Mouse (Mus musculus): ENCODE results near the gene Cog5. TPM values are rescaled to one million over a fixed set of nuclear protein-coding genes. Genes with fewer than 3 reads are reported as not detected.

Gene Cog5
- polyA plus RNA-seq, 1 experiment from 2014 or later, result 38.1 TPM

DNA sequence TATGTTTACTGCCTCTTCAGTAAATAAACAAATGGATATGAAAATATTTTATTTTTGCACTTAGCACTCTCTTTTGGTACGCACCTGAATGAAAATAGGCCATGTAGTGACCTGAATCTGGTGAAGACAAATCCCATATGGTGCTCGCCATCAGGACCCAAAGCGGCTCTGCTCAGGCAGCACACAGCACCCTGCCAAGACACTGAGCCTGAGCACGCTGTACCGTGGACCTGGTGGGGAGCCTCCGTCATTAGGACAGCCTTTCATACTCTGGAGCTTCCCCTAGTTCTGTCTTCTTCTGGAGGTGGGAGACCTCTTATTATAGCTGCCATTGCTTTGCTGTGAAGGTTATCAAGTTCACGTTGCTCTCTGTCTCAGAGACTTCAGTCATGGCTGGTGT is 238.1 kb downstream of the Cog5 start:
- no peak overlapping the region for H3K4me3 ChIP-seq (ENCODE audit: low read depth, low read length)
- no peaks in the 10 kb centered on the region for H3K27me3 ChIP-seq (ENCODE audit: control insufficient read depth, insufficient read depth, low read length)
- 89% methylated on average over 7 of the region's 7 CpGs for WGBS
- H3K36me3 ChIP-seq (ENCODE audit: control insufficient read depth, insufficient read depth, low read length), result no peaks in the 10 kb centered on the region
- peaks cover 6% of the 10 kb centered on the region; the same call in 1 of the 2 replicates for H3K4me1 ChIP-seq (ENCODE audit: control insufficient read depth, insufficient read depth, low read length)
- DNase-seq (ENCODE audit: low spot score) (no peak), ATAC-seq (ENCODE audit: insufficient number of reproducible peaks, low FRiP score, low TSS enrichment, low read depth) (no peak)
- H3K4me2 ChIP-seq (ENCODE audit: low read depth, severe bottlenecking), result no peak overlapping the region
- no peak overlapping the region for H3K27ac ChIP-seq (replicated peaks; ENCODE audit: low read depth, low read length)
- H3K9me3 ChIP-seq (ENCODE audit: control insufficient read depth, low read length), result no peaks in the 10 kb centered on the region
- H3K9ac ChIP-seq (ENCODE audit: low read length), result no peak overlapping the region

- Histone ChIP-seq H3K9me3 (ENCODE audit: control insufficient read depth, low read length) (no peaks in the 10 kb centered on the region), H3K4me3 (ENCODE audit: low read depth, low read length) (no peak overlapping the region), H3K4me1 (ENCODE audit: control insufficient read depth, insufficient read depth, low read length) (peaks cover 6% of the 10 kb centered on the region; the same call in 1 of the 2 replicates), H3K36me3 (ENCODE audit: control insufficient read depth, insufficient read depth, low read length) (no peaks in the 10 kb centered on the region), H3K27ac (replicated peaks; ENCODE audit: low read depth, low read length) (no peak overlapping the region), H3K4me2 (ENCODE audit: low read depth, severe bottlenecking) (no peak overlapping the region), H3K27me3 (ENCODE audit: control insufficient read depth, insufficient read depth, low read length) (no peaks in the 10 kb centered on the region), H3K9ac (ENCODE audit: low read length) (no peak overlapping the region)
- DNase-seq (ENCODE audit: low spot score) (no peak), ATAC-seq (ENCODE audit: insufficient number of reproducible peaks, low FRiP score, low TSS enrichment, low read depth) (no peak)
- 39% methylated on average over 8 of the region's 8 CpGs for WGBS
Observed at GRCm38 (mm10) chr12:31895095-31895734, 240.5 kb downstream of the Cog5 start.

GRCm38 (mm10) chr12:31895888-31896287 is 241.2 kb downstream of the Cog5 start:
- ATAC-seq (ENCODE audit: insufficient number of reproducible peaks, low FRiP score, low TSS enrichment, low read depth) (no peak), DNase-seq (ENCODE audit: low spot score) (peak; percentile 33)
- H3K4me2 ChIP-seq (ENCODE audit: low read depth, severe bottlenecking), result no peak overlapping the region
- H3K4me3 ChIP-seq (ENCODE audit: low read depth, low read length), result no peak overlapping the region
- no peaks in the 10 kb centered on the region for H3K36me3 ChIP-seq (ENCODE audit: control insufficient read depth, insufficient read depth, low read length)
- no peak overlapping the region for H3K27ac ChIP-seq (replicated peaks; ENCODE audit: low read depth, low read length)
- H3K9me3 ChIP-seq (ENCODE audit: control insufficient read depth, low read length), result no peaks in the 10 kb centered on the region
- H3K4me1 ChIP-seq (ENCODE audit: control insufficient read depth, insufficient read depth, low read length), result peaks cover 6% of the 10 kb centered on the region; the same call in 1 of the 2 replicates
- H3K9ac ChIP-seq (ENCODE audit: low read length), result no peak overlapping the region
- whole genome bisulfite sequencing, result 17% methylated on average over 2 of the region's 2 CpGs
- no peaks in the 10 kb centered on the region for H3K27me3 ChIP-seq (ENCODE audit: control insufficient read depth, insufficient read depth, low read length)

- DNase-seq (ENCODE audit: low spot score), result no peak
- H3K36me3 ChIP-seq (ENCODE audit: control insufficient read depth, insufficient read depth, low read length), result no peaks in the 10 kb centered on the region
- ATAC-seq (ENCODE audit: insufficient number of reproducible peaks, low FRiP score, low TSS enrichment, low read depth), result no peak
- H3K4me2 ChIP-seq (ENCODE audit: low read depth, severe bottlenecking), result no peak overlapping the region
- H3K27me3 ChIP-seq (ENCODE audit: control insufficient read depth, insufficient read depth, low read length), result no peaks in the 10 kb centered on the region
- 23% methylated on average over 5 of the region's 5 CpGs for WGBS
- H3K4me1 ChIP-seq (ENCODE audit: control insufficient read depth, insufficient read depth, low read length), result peaks cover 6% of the 10 kb centered on the region; the same call in 1 of the 2 replicates
- H3K4me3 ChIP-seq (ENCODE audit: low read depth, low read length), result no peak overlapping the region
- no peak overlapping the region for H3K27ac ChIP-seq (replicated peaks; ENCODE audit: low read depth, low read length)
- no peaks in the 10 kb centered on the region for H3K9me3 ChIP-seq (ENCODE audit: control insufficient read depth, low read length)
- no peak overlapping the region for H3K9ac ChIP-seq (ENCODE audit: low read length)
Observed at GRCm38 (mm10) chr12:31896295-31896694, 241.6 kb downstream of the Cog5 start.

DNA sequence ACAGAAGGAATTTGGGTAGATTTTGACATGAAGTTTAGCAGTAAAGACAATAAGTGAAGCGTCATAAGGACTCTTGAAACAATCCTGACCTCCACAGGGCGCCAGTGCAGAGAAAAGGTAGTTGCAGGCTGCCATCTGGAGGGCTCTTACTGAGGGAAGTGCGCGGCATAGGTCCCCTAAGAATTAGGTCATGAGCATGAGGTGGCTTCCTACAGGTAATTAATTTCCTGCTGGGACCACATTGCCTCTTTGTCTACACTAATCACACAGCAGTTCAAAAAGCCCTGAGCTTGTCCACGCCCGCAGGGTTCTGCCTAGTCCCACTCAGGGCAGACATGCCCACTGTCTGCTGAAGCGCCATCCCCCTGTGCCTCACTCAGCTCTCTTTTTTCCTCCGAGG is 242.3 kb downstream of the Cog5 start:
- Histone ChIP-seq H3K27ac (replicated peaks; ENCODE audit: low read depth, low read length) (0 out of 2 replicates have a peak overlapping the region, but pooled peaks have one; percentile 2), H3K4me2 (ENCODE audit: low read depth, severe bottlenecking) (no peak overlapping the region), H3K27me3 (ENCODE audit: control insufficient read depth, insufficient read depth, low read length) (no peaks in the 10 kb centered on the region), H3K4me1 (ENCODE audit: control insufficient read depth, insufficient read depth, low read length) (peaks cover 6% of the 10 kb centered on the region; the same call in 1 of the 2 replicates), H3K36me3 (ENCODE audit: control insufficient read depth, insufficient read depth, low read length) (no peaks in the 10 kb centered on the region), H3K9me3 (ENCODE audit: control insufficient read depth, low read length) (no peaks in the 10 kb centered on the region), H3K4me3 (ENCODE audit: low read depth, low read length) (no peak overlapping the region), H3K9ac (ENCODE audit: low read length) (no peak overlapping the region)
- DNase-seq (ENCODE audit: low spot score), result peak; percentile 49
- 36% methylated on average over 8 of the region's 8 CpGs for WGBS
- no peak for ATAC-seq (ENCODE audit: insufficient number of reproducible peaks, low FRiP score, low TSS enrichment, low read depth)

GRCm38 (mm10) chr12:31897456-31897855 is 242.8 kb downstream of the Cog5 start:
- no peak overlapping the region for H3K27ac ChIP-seq (replicated peaks; ENCODE audit: low read depth, low read length)
- no peaks in the 10 kb centered on the region for H3K27me3 ChIP-seq (ENCODE audit: control insufficient read depth, insufficient read depth, low read length)
- no peak overlapping the region for H3K4me3 ChIP-seq (ENCODE audit: low read depth, low read length)
- no peaks in the 10 kb centered on the region for H3K36me3 ChIP-seq (ENCODE audit: control insufficient read depth, insufficient read depth, low read length)
- no peak for ATAC-seq (ENCODE audit: insufficient number of reproducible peaks, low FRiP score, low TSS enrichment, low read depth)
- WGBS, result 71% methylated on average over 7 of the region's 7 CpGs
- H3K4me1 ChIP-seq (ENCODE audit: control insufficient read depth, insufficient read depth, low read length), result peaks cover 6% of the 10 kb centered on the region; the same call in 1 of the 2 replicates
- DNase-seq (ENCODE audit: low spot score), result no peak
- H3K4me2 ChIP-seq (ENCODE audit: low read depth, severe bottlenecking), result no peak overlapping the region
- H3K9ac ChIP-seq (ENCODE audit: low read length), result no peak overlapping the region
- no peaks in the 10 kb centered on the region for H3K9me3 ChIP-seq (ENCODE audit: control insufficient read depth, low read length)

GRCm38 (mm10) chr12:31900391-31900914 is 245.8 kb downstream of the Cog5 start:
- no peak for ATAC-seq (ENCODE audit: insufficient number of reproducible peaks, low FRiP score, low TSS enrichment, low read depth)
- H3K4me2 ChIP-seq (ENCODE audit: low read depth, severe bottlenecking), result no peak overlapping the region
- 86% methylated on average over 4 of the region's 4 CpGs for WGBS

GRCm38 (mm10) chr12:31905696-31906551 is 251.3 kb downstream of the Cog5 start:
- ATAC-seq (ENCODE audit: insufficient number of reproducible peaks, low FRiP score, low TSS enrichment, low read depth) (no peak), DNase-seq (ENCODE audit: low spot score) (no peak)
- Histone ChIP-seq H3K27me3 (ENCODE audit: control insufficient read depth, insufficient read depth, low read length) (no peaks in the 10 kb centered on the region), H3K9ac (ENCODE audit: low read length) (no peak overlapping the region), H3K9me3 (ENCODE audit: control insufficient read depth, low read length) (no peaks in the 10 kb centered on the region), H3K27ac (replicated peaks; ENCODE audit: low read depth, low read length) (no peak overlapping the region), H3K36me3 (ENCODE audit: control insufficient read depth, insufficient read depth, low read length) (no peaks in the 10 kb centered on the region), H3K4me1 (ENCODE audit: control insufficient read depth, insufficient read depth, low read length) (no peaks in the 10 kb centered on the region), H3K4me3 (ENCODE audit: low read depth, low read length) (no peak overlapping the region), H3K4me2 (ENCODE audit: low read depth, severe bottlenecking) (no peak overlapping the region)
- WGBS, result 59% methylated on average over 6 of the region's 6 CpGs

More at GRCm38 (mm10) chr12:31900391-31900914, 245.8 kb downstream of the Cog5 start:
- no peak for DNase-seq (ENCODE audit: low spot score)
- no peaks in the 10 kb centered on the region for H3K36me3 ChIP-seq (ENCODE audit: control insufficient read depth, insufficient read depth, low read length)
- no peaks in the 10 kb centered on the region for H3K27me3 ChIP-seq (ENCODE audit: control insufficient read depth, insufficient read depth, low read length)
- no peak overlapping the region for H3K27ac ChIP-seq (replicated peaks; ENCODE audit: low read depth, low read length)
- H3K9ac ChIP-seq (ENCODE audit: low read length), result no peak overlapping the region
- H3K9me3 ChIP-seq (ENCODE audit: control insufficient read depth, low read length), result no peaks in the 10 kb centered on the region
- no peak overlapping the region for H3K4me3 ChIP-seq (ENCODE audit: low read depth, low read length)
- peaks cover 6% of the 10 kb centered on the region; the same call in 1 of the 2 replicates for H3K4me1 ChIP-seq (ENCODE audit: control insufficient read depth, insufficient read depth, low read length)

Measured in limb, embryonic 11.5 days (tissue).